Mouse (Mus musculus) heart, adult 9 months (tissue): ENCODE data around the gene Cwc22.

Source experiments
- DNase-seq, 2 experiments: peaks; one replicate each; pipeline ENCODE4 v3.0.0; 2022; ENCODE audit warnings: low spot score in 2 of 2

Gene Cwc22

GRCm38 (mm10) chr2:77945596-77946485 lies at the start of gene Cwc22:
Cwc22 (minus strand) TSS chr2:77946375.
- peak; percentile 65 to 90 for DNase-seq

DNA sequence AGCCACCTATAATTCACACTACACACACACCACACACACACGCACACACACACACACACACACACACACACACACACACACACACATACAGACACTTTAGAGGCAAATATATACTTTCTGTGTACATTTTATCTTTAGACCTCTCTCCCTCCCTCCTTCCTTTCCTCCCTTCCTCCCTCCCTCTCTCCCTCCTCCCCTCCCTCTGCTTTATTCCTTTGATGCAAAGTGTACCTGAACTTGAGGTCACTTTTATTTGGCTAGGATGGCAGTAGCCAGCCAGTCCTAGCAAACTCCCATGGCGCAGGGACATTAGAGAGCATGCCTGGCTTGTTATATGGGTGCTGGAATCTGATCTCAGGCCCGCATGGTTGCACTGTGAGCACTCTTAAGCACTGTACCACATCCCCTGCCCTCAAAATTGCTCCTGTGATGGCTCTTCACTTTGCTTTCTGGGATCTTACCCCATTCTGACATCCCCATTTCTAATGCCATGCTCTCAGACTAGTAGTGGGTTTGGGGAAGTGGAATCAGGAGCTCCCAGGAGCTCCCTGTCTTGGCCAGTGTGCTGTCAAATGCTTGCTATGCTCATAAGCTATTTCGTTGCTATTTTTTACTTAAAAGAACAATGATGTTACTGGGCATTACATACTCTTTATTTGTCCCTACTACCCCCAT lies 47.7 kb upstream of the Cwc22 start:
- no peak for DNase-seq

DNA sequence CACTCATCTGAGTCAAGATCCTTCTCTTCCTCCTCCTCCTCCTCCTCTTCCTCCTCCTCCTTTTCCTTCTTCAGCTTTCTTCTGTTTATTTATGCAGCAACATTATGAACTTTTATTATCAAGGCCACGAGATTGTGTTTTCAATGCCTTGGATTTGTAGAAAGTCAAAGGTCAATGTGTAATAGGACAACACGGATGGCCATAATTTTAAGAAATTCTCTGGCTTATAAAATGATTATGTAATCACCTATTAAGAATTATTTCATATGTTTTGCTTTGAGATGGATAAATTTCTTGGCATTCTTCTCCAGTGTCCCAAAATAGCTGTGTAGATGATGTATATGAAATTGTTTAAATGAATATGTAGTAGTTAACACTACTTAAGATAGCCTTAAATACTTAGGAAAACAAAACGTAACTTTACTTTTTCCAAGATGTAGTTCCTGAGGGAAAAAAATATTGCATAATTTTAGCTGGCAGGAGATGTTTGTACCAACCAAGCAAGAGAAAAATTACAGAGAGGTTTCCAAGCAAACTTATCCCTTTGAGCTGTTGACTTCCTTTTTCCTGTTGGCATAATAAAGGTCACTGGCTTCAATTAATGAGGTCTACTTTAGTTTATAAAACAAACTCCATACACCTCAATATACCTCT lies 46.9 kb upstream of the Cwc22 start:
- DNase-seq = no peak

DNA sequence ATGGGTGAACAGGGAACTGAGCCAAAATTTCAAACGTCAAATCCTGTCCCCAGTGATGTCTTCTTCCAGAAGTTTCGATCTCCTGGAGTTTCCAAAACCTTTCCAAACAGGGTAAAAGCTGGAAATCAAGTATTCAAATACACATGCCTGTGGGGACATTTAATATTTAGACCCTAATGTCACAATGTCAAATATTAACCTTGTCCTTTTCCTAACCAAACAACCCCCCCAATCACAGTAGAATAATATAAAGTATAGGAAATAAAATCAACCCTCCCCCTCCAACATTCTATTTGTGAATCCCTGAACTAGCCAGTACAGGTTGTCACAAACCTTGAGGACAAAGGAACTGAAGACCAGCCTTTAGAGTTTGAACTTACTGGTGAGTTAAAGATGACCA lies 44.6 kb upstream of the Cwc22 start:
- no peak for DNase-seq

DNA sequence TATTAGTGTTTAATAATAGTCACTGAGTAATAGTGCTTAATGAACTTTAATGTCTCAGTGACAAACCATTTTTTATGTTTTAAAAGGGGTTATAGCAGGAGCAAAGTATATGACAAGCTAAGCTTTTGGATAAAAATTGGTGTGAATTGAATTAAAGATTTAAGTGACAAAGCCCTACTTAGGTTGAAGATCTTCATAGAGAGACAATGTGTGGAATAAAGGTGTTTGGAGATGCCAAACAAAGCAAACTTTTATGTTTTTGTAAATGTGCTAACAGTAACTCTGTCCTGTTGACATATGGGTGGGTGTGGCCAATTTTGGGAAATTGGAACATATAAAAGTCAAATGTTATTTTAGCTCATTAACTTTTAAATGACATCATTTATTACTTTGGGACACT lies 43.9 kb upstream of the Cwc22 start:
- no peak for DNase-seq

GRCm38 (mm10) chr2:77989390-77989789 lies 43.2 kb upstream of the Cwc22 start:
- no peak for DNase-seq

GRCm38 (mm10) chr2:77985991-77986730 lies 40.0 kb upstream of the Cwc22 start:
- no peak for DNase-seq

DNA sequence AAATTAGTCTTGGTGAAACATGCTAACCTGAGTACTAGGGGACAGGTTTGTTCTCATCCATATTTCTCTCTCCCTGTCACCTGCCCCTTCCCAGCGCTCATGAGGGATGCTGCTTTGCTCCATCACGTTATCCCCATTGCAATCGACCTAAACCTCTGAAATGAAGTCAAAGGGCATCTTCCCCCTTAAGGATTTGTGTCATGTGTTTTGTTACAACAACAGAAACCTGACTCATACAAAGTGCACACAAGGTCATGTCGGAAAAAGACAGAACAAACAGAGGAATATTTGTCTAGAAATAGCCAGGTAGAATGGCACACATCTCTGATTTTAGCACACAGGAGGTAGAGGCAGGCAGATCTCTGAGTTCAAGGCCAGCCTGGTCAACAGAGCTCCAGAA lies 38.0 kb upstream of the Cwc22 start:
- no peak for DNase-seq

DNA sequence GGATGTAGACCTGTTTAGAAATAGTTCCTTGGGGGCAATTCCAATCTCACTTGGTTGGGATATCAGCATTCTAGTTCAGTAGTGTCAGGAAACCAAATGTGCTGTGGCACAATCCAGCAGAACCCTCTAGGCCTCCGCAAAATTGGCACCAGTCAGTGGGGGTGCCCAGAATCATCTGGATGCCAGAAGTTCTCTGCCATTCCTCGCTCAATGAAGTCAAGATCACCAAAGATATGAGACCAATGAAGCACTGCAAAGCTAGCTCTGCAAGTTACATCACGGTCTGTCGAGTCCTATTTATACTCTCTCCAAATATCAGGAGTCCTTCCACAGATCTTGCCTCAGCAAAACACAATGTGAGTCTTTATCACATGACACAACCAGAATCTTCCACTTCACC lies 35.7 kb upstream of the Cwc22 start:
- DNase-seq = no peak

DNA sequence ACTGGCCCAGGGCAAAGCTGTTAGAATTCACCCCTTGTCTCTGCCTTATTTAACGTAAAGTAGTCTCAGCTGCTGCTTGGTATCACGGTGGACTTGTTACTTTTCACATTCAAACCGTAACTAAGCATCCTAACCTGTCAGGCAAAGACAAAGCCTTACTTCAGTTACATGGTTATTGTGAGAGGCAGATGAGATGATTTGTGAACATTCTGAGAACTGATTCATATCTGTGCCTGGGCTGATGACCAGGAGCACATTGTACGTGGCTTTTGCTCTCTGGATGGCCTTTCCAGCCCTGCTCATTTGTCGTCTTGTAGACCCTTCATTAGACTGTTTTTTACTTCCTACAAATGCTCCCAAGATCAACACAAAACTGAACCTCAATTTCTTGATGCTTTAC lies 34.5 kb upstream of the Cwc22 start:
- no peak for DNase-seq

GRCm38 (mm10) chr2:77979519-77979918 lies 33.3 kb upstream of the Cwc22 start:
- DNase-seq = no peak

DNA sequence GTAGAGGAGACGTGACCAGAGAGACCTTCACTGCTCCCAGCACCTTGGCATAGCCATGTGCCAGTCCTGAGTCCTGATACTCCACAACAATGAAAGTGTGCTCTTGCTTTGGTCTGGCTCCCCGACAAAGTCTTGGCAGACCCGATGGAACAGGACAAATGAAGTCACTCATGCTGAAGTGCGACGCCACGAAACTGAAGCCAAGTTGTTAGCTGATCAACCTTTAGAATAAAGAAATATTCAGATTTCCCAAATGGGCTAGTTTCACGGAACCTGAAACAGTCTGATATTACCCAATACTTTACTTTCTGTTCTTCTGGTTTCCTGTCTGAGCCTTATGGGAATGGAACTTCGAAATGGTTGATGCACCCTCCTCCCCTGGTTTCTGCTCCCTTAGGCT lies 32.9 kb upstream of the Cwc22 start:
- no peak for DNase-seq

- DNase-seq = no peak
Measured at GRCm38 (mm10) chr2:77978256-77978655, 32.1 kb upstream of the Cwc22 start.

DNA sequence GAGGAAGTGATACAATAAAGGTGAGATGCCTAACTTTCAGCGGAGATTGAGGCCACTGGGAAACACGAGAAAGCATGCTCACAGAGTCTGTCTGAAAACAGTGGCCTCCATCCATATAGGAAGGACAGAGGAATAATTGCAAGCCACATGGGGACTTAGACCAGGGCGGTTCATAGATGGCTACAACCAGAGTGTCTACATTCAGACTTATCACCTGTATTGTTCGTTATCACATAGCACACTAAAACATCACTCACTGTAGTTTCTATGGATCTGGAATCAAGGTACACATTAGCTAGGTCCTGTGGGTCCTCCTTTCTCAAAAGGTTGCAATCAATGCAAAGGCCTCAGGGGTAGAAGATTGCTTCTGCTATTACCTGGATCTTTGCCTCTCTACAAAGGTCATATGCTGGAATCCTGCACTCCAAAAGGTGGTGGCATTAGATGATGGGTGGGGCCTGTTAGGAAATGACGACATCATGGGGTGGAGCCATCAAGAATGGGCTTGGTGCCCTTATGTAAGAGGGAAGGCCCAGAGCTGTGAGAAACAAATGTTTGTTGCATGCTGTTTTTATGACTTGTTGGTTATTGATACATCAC lies 30.2 kb upstream of the Cwc22 start:
- no peak for DNase-seq

DNA sequence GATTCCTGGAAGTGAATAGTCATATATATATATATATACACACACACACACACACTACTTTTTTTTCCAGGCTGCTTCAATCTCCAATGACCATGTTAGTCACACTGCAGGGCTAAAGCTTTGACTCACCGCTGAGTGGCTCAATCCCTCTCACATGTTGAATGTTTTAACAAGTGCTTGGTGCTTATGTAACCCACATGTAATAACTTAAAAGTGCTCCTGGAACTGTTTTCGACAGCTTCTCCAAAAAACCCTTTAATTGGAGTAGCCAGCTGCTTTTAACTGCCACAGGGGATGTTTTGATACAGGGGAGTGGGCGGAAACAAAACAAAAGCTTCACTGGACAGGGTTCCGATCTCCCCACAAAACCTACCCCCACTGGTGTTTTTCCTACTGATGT lies 29.4 kb upstream of the Cwc22 start:
- no peak for DNase-seq

DNA sequence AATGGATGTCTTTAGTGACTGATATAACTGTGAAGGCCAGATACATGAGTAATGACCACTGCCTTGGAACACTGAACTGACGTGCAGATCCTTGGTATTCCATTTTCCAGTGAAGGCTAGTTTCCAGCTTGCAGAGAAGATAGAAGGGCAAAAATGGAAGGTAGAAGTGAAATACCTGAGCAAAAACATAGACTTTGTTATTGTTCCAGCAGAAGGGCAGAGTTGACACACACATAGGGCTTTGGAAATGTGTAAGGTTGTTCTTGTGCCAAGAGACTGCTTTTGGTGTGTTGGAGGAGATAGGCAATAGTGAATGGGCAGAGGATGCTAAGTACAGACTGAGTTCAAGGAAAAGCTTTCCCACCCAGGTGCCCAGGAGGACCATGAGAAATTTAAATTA lies 28.8 kb upstream of the Cwc22 start:
- DNase-seq = no peak

DNA sequence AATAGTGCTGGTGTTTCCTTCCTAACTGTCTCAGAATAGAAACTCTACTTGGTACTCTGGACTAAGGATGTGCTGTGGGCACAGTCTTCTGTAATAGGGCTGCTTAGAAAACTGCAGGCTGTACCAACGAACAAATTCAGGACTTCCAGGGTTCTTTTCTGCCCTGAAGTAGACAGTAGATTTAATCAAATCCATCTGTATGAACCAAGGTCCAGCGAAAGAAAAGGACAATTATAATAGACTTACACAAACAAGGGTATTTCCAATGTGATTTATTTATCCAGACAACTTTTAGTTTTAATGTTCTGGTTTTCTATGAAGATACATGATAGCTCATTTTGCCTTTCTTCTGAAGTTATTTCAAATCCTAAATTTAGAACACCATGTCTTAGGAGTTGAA lies 28.2 kb upstream of the Cwc22 start:
- DNase-seq = no peak

DNA sequence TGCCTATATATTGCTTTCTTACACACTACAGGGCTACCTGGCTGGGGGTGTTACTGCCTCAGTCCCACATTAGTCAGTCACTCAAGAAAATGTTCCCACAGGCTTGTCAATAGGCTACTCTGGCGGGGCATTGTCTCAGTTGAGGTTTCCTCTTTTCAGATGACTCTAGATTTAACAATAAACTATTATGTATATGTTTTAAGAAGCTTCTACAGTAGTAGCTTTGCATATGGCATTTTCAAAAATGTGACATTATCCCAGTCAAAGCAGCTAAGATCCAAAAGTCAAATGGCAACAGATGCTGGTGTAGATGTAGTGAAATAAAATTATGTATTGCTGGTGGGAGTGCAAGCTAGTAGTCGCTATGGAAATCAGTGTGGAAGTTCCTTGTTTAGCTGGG lies 27.1 kb upstream of the Cwc22 start:
- DNase-seq = no peak

DNA sequence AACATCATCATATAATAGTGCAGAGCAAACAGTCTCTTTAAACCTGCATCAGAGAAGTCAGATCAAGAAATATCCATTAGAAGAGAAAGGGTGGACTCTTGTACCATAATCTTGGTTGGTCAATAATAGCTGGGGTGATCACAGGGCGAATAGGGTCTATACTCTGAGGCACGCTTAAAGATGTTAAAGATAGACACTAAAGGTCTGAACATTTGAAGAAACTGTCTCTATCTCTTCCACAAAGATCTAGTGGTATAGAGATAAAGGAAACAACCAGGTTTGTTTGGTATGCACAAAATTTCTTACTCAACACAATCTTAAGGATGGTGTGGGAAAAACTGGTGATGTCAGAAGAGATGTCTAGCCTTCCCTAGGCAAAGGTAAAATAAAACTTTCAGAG lies 26.4 kb upstream of the Cwc22 start:
- DNase-seq = no peak

DNA sequence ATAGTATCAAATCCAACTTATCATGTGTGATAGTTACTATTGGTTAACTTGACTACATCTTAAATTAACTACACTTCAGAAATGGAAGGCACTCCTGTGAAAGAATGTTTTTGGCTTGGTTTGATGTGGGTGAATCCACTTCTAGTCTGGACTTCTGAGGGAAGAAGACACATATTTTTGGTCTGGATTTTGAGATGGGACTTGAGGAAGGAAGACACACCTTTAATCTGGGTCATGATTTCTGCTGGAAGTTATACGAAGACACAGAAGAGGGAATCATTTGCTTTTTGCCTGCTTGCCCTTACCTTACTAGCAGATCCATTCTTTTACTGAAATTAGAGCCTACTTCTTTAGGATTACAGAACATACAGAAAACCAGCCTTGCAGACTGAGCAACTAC lies 25.7 kb upstream of the Cwc22 start:
- no peak for DNase-seq

DNA sequence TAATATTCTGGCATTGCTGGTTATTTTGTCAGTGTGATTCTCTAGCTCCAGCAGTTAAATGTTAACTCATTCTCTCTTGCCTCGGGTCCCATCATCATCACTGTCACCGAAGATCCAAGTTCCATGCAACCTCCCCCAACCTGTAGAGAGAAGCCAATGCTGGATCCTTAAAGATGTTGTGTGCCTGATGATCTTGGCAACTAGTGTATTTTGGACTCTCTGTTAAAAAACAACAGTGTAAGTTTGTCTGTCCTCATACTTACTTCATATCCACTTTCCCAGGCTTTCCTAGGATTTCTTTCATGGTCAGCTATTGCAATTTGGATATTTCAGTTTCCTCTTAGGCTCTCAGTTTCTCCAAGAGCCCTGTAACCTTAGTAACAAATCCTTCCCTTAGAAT lies 25.2 kb upstream of the Cwc22 start:
- no peak for DNase-seq

GRCm38 (mm10) chr2:77970556-77970955 lies 24.4 kb upstream of the Cwc22 start:
- no peak for DNase-seq
